Comparison of ENCODE assay signal across 26 mouse cellular contexts in genomic region chr1:180883731-180884130, GRCm38 (mm10). TPM values are rescaled to one million over a fixed set of nuclear protein-coding genes. Genes with fewer than 3 reads are reported as not detected.
DNase-seq lines count a peak whose midpoint lies in the region; ATAC-seq lines count a peak whose summit lies in the region.
"Had no signal": no experiment of that assay in that cellular context is flagged by ENCODE, and none has a peak within 500 bp of the region (broad histone marks: within the 10 kb centered on the region; RNA-seq: fewer than 3 reads in every experiment).

No protein-coding gene starts in this region.

- peak overlapping the region; percentile 21; the same call in 1 of the 2 replicates for H3K27ac ChIP-seq in heart, embryonic 16.5 days (ENCODE audit: low read length)
- H3K27ac ChIP-seq in midbrain, embryonic 14.5 days (replicated peaks; ENCODE audit: low read depth, low read length): no peak overlapping the region
- no peak overlapping the region for H3K27ac ChIP-seq in midbrain, embryonic 15.5 days
- H3K27ac ChIP-seq: gastrocnemius, adult 2 months; hindbrain, embryonic 12.5 days; stomach, embryonic 15.5 days had no signal

- H3K36me3 ChIP-seq in heart, embryonic 16.5 days (ENCODE audit: control insufficient read depth, insufficient read depth): no peaks in the 10 kb centered on the region
- H3K36me3 ChIP-seq in midbrain, embryonic 14.5 days (ENCODE audit: control insufficient read depth, insufficient read depth, low read length): no peaks in the 10 kb centered on the region
- H3K36me3 ChIP-seq in midbrain, embryonic 15.5 days (replicated peaks): no peaks in the 10 kb centered on the region
- H3K36me3 ChIP-seq: hindbrain, embryonic 12.5 days; stomach, embryonic 15.5 days had no signal

- no peak overlapping the region for H3K9ac ChIP-seq in heart, embryonic 16.5 days (ENCODE audit: low read length)
- H3K9ac ChIP-seq in midbrain, embryonic 14.5 days (replicated peaks; ENCODE audit: low read length): no peak overlapping the region
- no peak overlapping the region for H3K9ac ChIP-seq in midbrain, embryonic 15.5 days
- H3K9ac ChIP-seq: hindbrain, embryonic 12.5 days; stomach, embryonic 15.5 days had no signal

- H3K4me3 ChIP-seq in heart, embryonic 16.5 days (ENCODE audit: low read length): no peak overlapping the region
- H3K4me3 ChIP-seq in midbrain, embryonic 14.5 days (replicated peaks; ENCODE audit: low read depth, low read length): no peak overlapping the region
- H3K4me3 ChIP-seq in midbrain, embryonic 15.5 days: no peak overlapping the region
- H3K4me3 ChIP-seq: gastrocnemius, adult 2 months; hindbrain, embryonic 12.5 days; stomach, embryonic 15.5 days had no signal

- no peak for DNase-seq in heart, postnatal 4 days
- DNase-seq in midbrain, embryonic 14.5 days: peak; percentile 3
- DNase-seq in thymus, postnatal 14 days: peak; percentile 50
- DNase-seq in neural tube, embryonic 10.5 days (ENCODE audit: extremely low spot score, low spot score): no peak
- no peak for DNase-seq in left cerebral cortex, postnatal 25 days (ENCODE audit: low spot score in 2 of 2)
- DNase-seq: adrenal gland, postnatal 10 days; cerebellum, adult 8-10 months; cerebellum, postnatal 36 days; gastrocnemius, adult 2 months; heart, postnatal 14 days; kidney, postnatal 25 days; lung, adult 2 months; lung, postnatal 14 days had no signal

- 17% methylated on average over 7 of the region's 7 CpGs for WGBS in heart, embryonic 16.5 days
- WGBS in midbrain, embryonic 14.5 days: 49% methylated on average over 7 of the region's 7 CpGs
- 40% methylated on average over 7 of the region's 7 CpGs for WGBS in midbrain, embryonic 15.5 days

- no peak for ATAC-seq in heart, embryonic 16.5 days (replicated peaks; ENCODE audit: extremely low read depth, insufficient read depth, low FRiP score)
- no peak for ATAC-seq in midbrain, embryonic 14.5 days (ENCODE audit: low FRiP score, low TSS enrichment)
- ATAC-seq in midbrain, embryonic 15.5 days (replicated peaks): no peak
- ATAC-seq: activated CD4-positive, CD25-positive, alpha-beta regulatory T cell, adult 4 months; CD4-positive, CD25-positive, alpha-beta regulatory T cell, adult 4 months; forebrain, embryonic 14.5 days; intestine, postnatal 0 days had no signal

- no peaks in the 10 kb centered on the region for H3K9me3 ChIP-seq in heart, embryonic 16.5 days (replicated peaks; ENCODE audit: control insufficient read depth, low read length)
- H3K9me3 ChIP-seq in midbrain, embryonic 14.5 days (ENCODE audit: control insufficient read depth, low read length): no peaks in the 10 kb centered on the region
- no peaks in the 10 kb centered on the region for H3K9me3 ChIP-seq in midbrain, embryonic 15.5 days
- H3K9me3 ChIP-seq: hindbrain, embryonic 12.5 days; stomach, embryonic 15.5 days had no signal

- no peak overlapping the region for H3K4me2 ChIP-seq in heart, embryonic 16.5 days (ENCODE audit: low read depth, low read length)
- H3K4me2 ChIP-seq in midbrain, embryonic 14.5 days (ENCODE audit: low read length): no peak overlapping the region
- no peak overlapping the region for H3K4me2 ChIP-seq in midbrain, embryonic 15.5 days
- H3K4me2 ChIP-seq: hindbrain, embryonic 12.5 days; stomach, embryonic 15.5 days had no signal

- intact Hi-C loops in left cerebral cortex, postnatal 25 days (cut with DNase I): no loop called here

- peaks cover 11% of the 10 kb centered on the region for H3K4me1 ChIP-seq in heart, embryonic 16.5 days (ENCODE audit: control insufficient read depth, insufficient read depth, low read length)
- peaks cover 12% of the 10 kb centered on the region; the same call in 1 of the 2 replicates for H3K4me1 ChIP-seq in midbrain, embryonic 14.5 days (ENCODE audit: control insufficient read depth, insufficient read depth, low read length)
- peaks cover 2% of the 10 kb centered on the region; the same call in 1 of the 2 replicates for H3K4me1 ChIP-seq in midbrain, embryonic 15.5 days
- H3K4me1 ChIP-seq: stomach, embryonic 15.5 days had no signal

- H3K27me3 ChIP-seq in heart, embryonic 16.5 days (ENCODE audit: control insufficient read depth, insufficient read depth, low read length): no peaks in the 10 kb centered on the region
- H3K27me3 ChIP-seq in midbrain, embryonic 14.5 days (ENCODE audit: control insufficient read depth, insufficient read depth, low read length): no peaks in the 10 kb centered on the region
- 0 out of 2 replicates have a peak, but pooled peaks cover 4% of the 10 kb centered on the region for H3K27me3 ChIP-seq in midbrain, embryonic 15.5 days (replicated peaks)
- H3K27me3 ChIP-seq: stomach, embryonic 15.5 days had no signal

RNA-seq across cellular contexts. Expression of gene Lefty2, which starts 9.2 kb away (rescaled TPM):
- 0.06 and 0.08 TPM in 2 replicates for polyA plus RNA-seq in heart, embryonic 16.5 days (2015; fragmentation: Nextera tagmentation; extraction: Ambion mirVana)
- not detected for total RNA-seq in heart, postnatal 4 days (2021)
- 1.3 and 2.0 TPM in 2 replicates for polyA plus RNA-seq in midbrain, embryonic 14.5 days (2014; fragmentation: Nextera tagmentation; extraction: Ambion mirVana)
- 2.4 and 2.5 TPM in 2 replicates for polyA plus RNA-seq in midbrain, embryonic 15.5 days (2015; fragmentation: Nextera tagmentation; extraction: Ambion mirVana)
- total RNA-seq in left cerebral cortex, postnatal 25 days (2021): 1 to 10 TPM in 1 of 2 experiments, under 1 TPM in 1; 0.37 to 2.0 TPM
- total RNA-seq: gastrocnemius, adult 2 months; gastrocnemius, postnatal 4 days; megakaryocyte progenitor cell, adult 5-6 weeks; MEL; neutrophil, adult 5-6 weeks had no signal
- polyA plus RNA-seq: activated CD4-positive, CD25-positive, alpha-beta regulatory T cell, adult 4 months; CD4-positive, CD25-positive, alpha-beta regulatory T cell, adult 4 months; intestine, postnatal 0 days; kidney, embryonic 14.5 days; lung, adult 2 months; stomach, embryonic 15.5 days had no signal

RNA-seq across cellular contexts. Expression of gene Pycr2, which starts 20.4 kb away (rescaled TPM):
- polyA plus RNA-seq in heart, embryonic 16.5 days (2015; fragmentation: Nextera tagmentation; extraction: Ambion mirVana): 55.1 and 60.6 TPM in 2 replicates
- 10 to 100 TPM; 16.1 to 18.8 TPM for total RNA-seq in heart, postnatal 4 days (2021)
- polyA plus RNA-seq in midbrain, embryonic 14.5 days (2014; fragmentation: Nextera tagmentation; extraction: Ambion mirVana): 67.2 and 69.9 TPM in 2 replicates
- 76.7 and 79.8 TPM in 2 replicates for polyA plus RNA-seq in midbrain, embryonic 15.5 days (2015; fragmentation: Nextera tagmentation; extraction: Ambion mirVana)
- 10 to 100 TPM; 29.8 to 30.2 TPM for total RNA-seq in left cerebral cortex, postnatal 25 days (2021)

RNA-seq across cellular contexts. Expression of gene Sde2, which starts 32.8 kb away (rescaled TPM):
- 22.2 and 28.6 TPM in 2 replicates for polyA plus RNA-seq in heart, embryonic 16.5 days (2015; fragmentation: Nextera tagmentation; extraction: Ambion mirVana)
- 10 to 100 TPM; 17.7 to 19.8 TPM for total RNA-seq in heart, postnatal 4 days (2021)
- polyA plus RNA-seq in midbrain, embryonic 14.5 days (2014; fragmentation: Nextera tagmentation; extraction: Ambion mirVana): 26.1 and 28.7 TPM in 2 replicates
- polyA plus RNA-seq in midbrain, embryonic 15.5 days (2015; fragmentation: Nextera tagmentation; extraction: Ambion mirVana): 29.0 and 30.9 TPM in 2 replicates
- 10 to 100 TPM; 18.8 to 21.0 TPM for total RNA-seq in left cerebral cortex, postnatal 25 days (2021)

RNA-seq across cellular contexts. Expression of gene Lefty1, which starts 51.1 kb away (rescaled TPM):
- polyA plus RNA-seq in heart, embryonic 16.5 days (2015; fragmentation: Nextera tagmentation; extraction: Ambion mirVana): 1.1 and 1.5 TPM in 2 replicates
- total RNA-seq in heart, postnatal 4 days (2021): under 1 TPM; 0.48 to 0.79 TPM
- polyA plus RNA-seq in midbrain, embryonic 14.5 days (2014; fragmentation: Nextera tagmentation; extraction: Ambion mirVana): 0.28 TPM in 1 of 2 replicates, not detected in the other
- polyA plus RNA-seq in midbrain, embryonic 15.5 days (2015; fragmentation: Nextera tagmentation; extraction: Ambion mirVana): 0.22 and 0.28 TPM in 2 replicates
- total RNA-seq in left cerebral cortex, postnatal 25 days (2021): under 1 TPM; 0.44 to 0.89 TPM
- total RNA-seq: neutrophil, adult 5-6 weeks had no signal
- polyA plus RNA-seq: activated CD4-positive, CD25-positive, alpha-beta regulatory T cell, adult 4 months; CD4-positive, CD25-positive, alpha-beta regulatory T cell, adult 4 months had no signal

RNA-seq across cellular contexts. Expression of gene Tmem63a, which starts 58.4 kb away (rescaled TPM):
- polyA plus RNA-seq in heart, embryonic 16.5 days (2015; fragmentation: Nextera tagmentation; extraction: Ambion mirVana): 11.2 and 14.8 TPM in 2 replicates
- 10 to 100 TPM; 17.7 to 18.0 TPM for total RNA-seq in heart, postnatal 4 days (2021)
- 0.36 and 1.2 TPM in 2 replicates for polyA plus RNA-seq in midbrain, embryonic 14.5 days (2014; fragmentation: Nextera tagmentation; extraction: Ambion mirVana)
- polyA plus RNA-seq in midbrain, embryonic 15.5 days (2015; fragmentation: Nextera tagmentation; extraction: Ambion mirVana): 1.4 and 1.8 TPM in 2 replicates
- total RNA-seq in left cerebral cortex, postnatal 25 days (2021): 10 to 100 TPM; 10.5 to 11.1 TPM

Comparison
In these comparisons a context has a peak if more than half of its experiments do, and no peak if none do; other contexts are left out.
1. DNase-seq: peak in midbrain, embryonic 14.5 days (single experiment) and thymus, postnatal 14 days (single experiment); none in heart, postnatal 4 days (single experiment), neural tube, embryonic 10.5 days (single experiment) and left cerebral cortex, postnatal 25 days (0 of 2).